Mouse (Mus musculus) B cell, adult 67 days (primary cell): ENCODE results near the gene Taf1a. TPM values are rescaled to one million over a fixed set of nuclear protein-coding genes. Genes with fewer than 3 reads are reported as not detected.

Experiments used
- total RNA-seq, 2 experiments: library from RNA; stranded (reverse); gene quantifications; 4 replicates each; pipeline ENCODE4 v1.2.4; 2023

The Taf1a gene
- total RNA-seq = 10 to 100 TPM; 24.8 to 28.6 TPM

GRCm38 (mm10) chr1:183388426-183389406, at the start of gene Taf1a:
TSS of gene Taf1a (plus strand) at chr1:183388981.

DNA sequence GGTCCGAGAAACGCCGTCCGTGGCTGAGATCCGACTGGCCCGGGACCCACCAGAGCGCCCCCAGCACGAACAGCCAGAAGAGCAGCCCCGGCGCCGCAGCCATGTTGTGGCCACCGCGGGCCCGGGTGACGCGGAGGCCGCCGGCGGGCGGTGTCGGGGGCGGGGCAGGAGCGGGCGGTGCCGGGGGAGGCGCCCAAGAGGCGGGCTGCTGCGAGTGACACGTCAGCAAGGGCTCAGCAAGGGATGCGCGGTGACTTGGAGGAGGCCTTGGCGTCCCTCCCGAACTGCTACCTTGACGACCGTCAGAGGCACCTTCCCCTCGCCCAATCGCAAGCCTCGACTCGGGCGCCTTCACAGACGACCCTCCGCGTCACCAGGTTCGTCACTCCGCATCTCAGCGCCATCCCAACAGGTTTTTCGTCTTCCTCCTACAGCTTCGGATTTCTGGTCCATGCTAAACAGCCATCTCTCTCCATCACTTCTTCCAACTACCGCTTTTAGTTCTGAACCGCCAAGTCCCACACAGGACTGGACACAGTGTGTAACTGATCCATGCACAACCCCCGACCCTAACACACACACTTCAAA, 19.3 kb upstream of the Taf1a start, which contains the start of gene Mia3:
TSS of gene Mia3 (minus strand) at position 127 of the 588 bp plus-strand sequence.

DNA sequence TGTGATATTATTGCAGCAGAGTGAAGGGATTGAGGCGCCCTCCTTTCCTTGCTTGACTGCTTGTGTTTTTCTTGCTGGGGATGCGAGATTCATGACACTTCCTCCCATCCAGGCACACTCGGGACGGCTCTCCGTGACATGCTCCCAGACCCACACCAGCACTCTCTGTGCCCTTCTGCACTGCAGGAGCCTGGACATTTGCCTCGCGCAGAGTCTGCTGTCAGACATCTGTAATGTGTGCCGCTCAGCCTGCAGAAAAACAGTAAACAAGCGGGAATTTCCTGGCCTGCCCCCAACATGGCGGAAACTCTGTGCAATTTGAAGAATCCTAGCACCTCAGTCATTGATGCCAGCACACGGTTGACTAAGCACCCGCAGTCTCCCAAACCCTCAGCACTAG, 29.1 kb downstream of the Taf1a start, which contains the start of gene Hhipl2:
TSS of gene Hhipl2 (plus strand) at position 343 of the 400 bp plus-strand sequence.

Other genes with a start within 250 kb of the Taf1a start
- gene Disp1, start 167.5 kb upstream of the Taf1a start, total RNA-seq = 10 to 100 TPM; 12.3 to 14.0 TPM
- gene Aida, start 92.4 kb upstream of the Taf1a start, total RNA-seq = 10 to 100 TPM; 91.4 to 94.3 TPM
- gene Brox, start 91.7 kb upstream of the Taf1a start, total RNA-seq = 10 to 100 TPM; 76.5 to 81.4 TPM
- gene Mia3, start 19.4 kb upstream of the Taf1a start, total RNA-seq = 100 to 1,000 TPM; 202 to 211 TPM
- 1 to 10 TPM in 1 of 2 experiments, not detected in 1; 1.5 TPM for gene Hhipl2, start 29.2 kb downstream of the Taf1a start, total RNA-seq